Mouse (Mus musculus): ENCODE measurements around the gene Odf3l1. TPM values are rescaled to one million over a fixed set of nuclear protein-coding genes. Genes with fewer than 3 reads are reported as not detected.
A peak's percentile ranks its signal among the peaks of the same experiment; 100 is the strongest.

Gene Odf3l1
- polyA plus RNA-seq, 1 experiment from 2014 or later: 0.57 TPM

- Histone ChIP-seq H3K4me1 (replicated peaks; ENCODE audit: control insufficient read depth, insufficient read depth) (no peaks in the 10 kb centered on the region), H3K4me2 (replicated peaks; ENCODE audit: low read depth) (no peak overlapping the region), H3K9ac (ENCODE audit: low read length) (no peak overlapping the region), H3K36me3 (ENCODE audit: control insufficient read depth, insufficient read depth, low read length) (no peaks in the 10 kb centered on the region), H3K27me3 (ENCODE audit: control insufficient read depth, insufficient read depth, low read length) (no peaks in the 10 kb centered on the region), H3K9me3 (ENCODE audit: control insufficient read depth, low read length) (no peaks in the 10 kb centered on the region), H3K27ac (replicated peaks) (peak overlapping the region; percentile 70), H3K4me3 (ENCODE audit: low read depth, low read length) (no peak overlapping the region)
- peak; percentile 91 for DNase-seq (ENCODE audit: low spot score)
- 38% methylated on average over 8 of the region's 8 CpGs for WGBS
- ATAC-seq (ENCODE audit: low FRiP score, low TSS enrichment): peak; percentile 96
- TF ChIP-seq CTCF (IDR thresholded peaks at IDR 0.05; ENCODE audit: low read depth) (peak; percentile 24; the same call in 1 of the 2 replicates), EP300 (optimal IDR thresholded peaks at IDR 0.05) (peak; percentile 41)
These were observed 36.7 kb upstream of the Odf3l1 start for GRCm38 (mm10) chr9:56901187-56901586.

- no peaks in the 10 kb centered on the region for H3K36me3 ChIP-seq (ENCODE audit: control insufficient read depth, insufficient read depth, low read length)
- DNase-seq (ENCODE audit: low spot score) (no peak), ATAC-seq (ENCODE audit: low FRiP score, low TSS enrichment) (no peak)
- no peaks in the 10 kb centered on the region for H3K9me3 ChIP-seq (ENCODE audit: control insufficient read depth, low read length)
- H3K27me3 ChIP-seq (ENCODE audit: control insufficient read depth, insufficient read depth, low read length): no peaks in the 10 kb centered on the region
- WGBS: 32% methylated on average over 9 of the region's 9 CpGs
- no peak overlapping the region for H3K4me2 ChIP-seq (replicated peaks; ENCODE audit: low read depth)
- no peaks in the 10 kb centered on the region for H3K4me1 ChIP-seq (replicated peaks; ENCODE audit: control insufficient read depth, insufficient read depth)
- H3K4me3 ChIP-seq (ENCODE audit: low read depth, low read length): no peak overlapping the region
- peak overlapping the region; percentile 70 for H3K27ac ChIP-seq (replicated peaks)
- H3K9ac ChIP-seq (ENCODE audit: low read length): no peak overlapping the region
- no peak for TF ChIP-seq CTCF (IDR thresholded peaks at IDR 0.05; ENCODE audit: low read depth)
- TF ChIP-seq EP300 (optimal IDR thresholded peaks at IDR 0.05): no peak
These were observed 36.1 kb upstream of the Odf3l1 start for GRCm38 (mm10) chr9:56900571-56900970.

GRCm38 (mm10) chr9:56900060-56900459 is 35.6 kb upstream of the Odf3l1 start:
- DNase-seq (ENCODE audit: low spot score) (no peak), ATAC-seq (ENCODE audit: low FRiP score, low TSS enrichment) (no peak)
- TF ChIP-seq EP300 (optimal IDR thresholded peaks at IDR 0.05) (no peak), CTCF (IDR thresholded peaks at IDR 0.05; ENCODE audit: low read depth) (no peak)
- Histone ChIP-seq H3K4me3 (ENCODE audit: low read depth, low read length) (no peak overlapping the region), H3K4me1 (replicated peaks; ENCODE audit: control insufficient read depth, insufficient read depth) (no peaks in the 10 kb centered on the region), H3K27ac (replicated peaks) (peak overlapping the region; percentile 70), H3K9ac (ENCODE audit: low read length) (no peak overlapping the region), H3K27me3 (ENCODE audit: control insufficient read depth, insufficient read depth, low read length) (no peaks in the 10 kb centered on the region), H3K36me3 (ENCODE audit: control insufficient read depth, insufficient read depth, low read length) (no peaks in the 10 kb centered on the region), H3K4me2 (replicated peaks; ENCODE audit: low read depth) (no peak overlapping the region), H3K9me3 (ENCODE audit: control insufficient read depth, low read length) (no peaks in the 10 kb centered on the region)

- Histone ChIP-seq H3K9me3 (ENCODE audit: control insufficient read depth, low read length) (no peaks in the 10 kb centered on the region), H3K36me3 (ENCODE audit: control insufficient read depth, insufficient read depth, low read length) (no peaks in the 10 kb centered on the region), H3K4me1 (replicated peaks; ENCODE audit: control insufficient read depth, insufficient read depth) (no peaks in the 10 kb centered on the region), H3K4me2 (replicated peaks; ENCODE audit: low read depth) (no peak overlapping the region), H3K9ac (ENCODE audit: low read length) (no peak overlapping the region), H3K4me3 (ENCODE audit: low read depth, low read length) (no peak overlapping the region), H3K27me3 (ENCODE audit: control insufficient read depth, insufficient read depth, low read length) (no peaks in the 10 kb centered on the region), H3K27ac (replicated peaks) (no peak overlapping the region)
- 79% methylated on average over 11 of the region's 11 CpGs for WGBS
- TF ChIP-seq EP300 (optimal IDR thresholded peaks at IDR 0.05) (no peak), CTCF (IDR thresholded peaks at IDR 0.05; ENCODE audit: low read depth) (no peak)
- no peak for DNase-seq (ENCODE audit: low spot score)
- no peak for ATAC-seq (ENCODE audit: low FRiP score, low TSS enrichment)
These were observed 34.9 kb upstream of the Odf3l1 start for GRCm38 (mm10) chr9:56899409-56899808.

- no peak overlapping the region for H3K4me3 ChIP-seq (ENCODE audit: low read depth, low read length)
- no peak overlapping the region for H3K9ac ChIP-seq (ENCODE audit: low read length)
- DNase-seq (ENCODE audit: low spot score) (no peak), ATAC-seq (ENCODE audit: low FRiP score, low TSS enrichment) (no peak)
- no peaks in the 10 kb centered on the region for H3K36me3 ChIP-seq (ENCODE audit: control insufficient read depth, insufficient read depth, low read length)
- WGBS: 83% methylated on average over 12 of the region's 12 CpGs
- no peaks in the 10 kb centered on the region for H3K27me3 ChIP-seq (ENCODE audit: control insufficient read depth, insufficient read depth, low read length)
- no peak overlapping the region for H3K27ac ChIP-seq (replicated peaks)
- no peaks in the 10 kb centered on the region for H3K4me1 ChIP-seq (replicated peaks; ENCODE audit: control insufficient read depth, insufficient read depth)
- H3K4me2 ChIP-seq (replicated peaks; ENCODE audit: low read depth): no peak overlapping the region
- no peak for TF ChIP-seq CTCF (IDR thresholded peaks at IDR 0.05; ENCODE audit: low read depth)
- no peaks in the 10 kb centered on the region for H3K9me3 ChIP-seq (ENCODE audit: control insufficient read depth, low read length)
These were observed 32.3 kb upstream of the Odf3l1 start for GRCm38 (mm10) chr9:56896779-56897178.

- Histone ChIP-seq H3K4me1 (replicated peaks; ENCODE audit: control insufficient read depth, insufficient read depth) (0 out of 2 replicates have a peak, but pooled peaks cover 2% of the 10 kb centered on the region), H3K9ac (ENCODE audit: low read length) (0 out of 2 replicates have a peak overlapping the region, but pooled peaks have one; percentile 4), H3K36me3 (ENCODE audit: control insufficient read depth, insufficient read depth, low read length) (no peaks in the 10 kb centered on the region), H3K27me3 (ENCODE audit: control insufficient read depth, insufficient read depth, low read length) (no peaks in the 10 kb centered on the region), H3K9me3 (ENCODE audit: control insufficient read depth, low read length) (no peaks in the 10 kb centered on the region), H3K4me3 (ENCODE audit: low read depth, low read length) (no peak overlapping the region), H3K4me2 (replicated peaks; ENCODE audit: low read depth) (no peak overlapping the region), H3K27ac (replicated peaks) (no peak overlapping the region)
- ATAC-seq (ENCODE audit: low FRiP score, low TSS enrichment) (peak; percentile 50), DNase-seq (ENCODE audit: low spot score) (peak; percentile 88)
- 15% methylated on average over 3 of the region's 3 CpGs for WGBS
- TF ChIP-seq EP300 (optimal IDR thresholded peaks at IDR 0.05) (no peak), CTCF (IDR thresholded peaks at IDR 0.05; ENCODE audit: low read depth) (peak; percentile 70)
These were observed 29.5 kb upstream of the Odf3l1 start for GRCm38 (mm10) chr9:56894006-56894405.

Measured in stomach, postnatal 0 days (tissue).